Mouse (Mus musculus): Measurements from ENCODE around the gene Cox8a. TPM values are rescaled to one million over a fixed set of nuclear protein-coding genes. Genes with fewer than 3 reads are reported as not detected.

The Cox8a gene
- polyA plus RNA-seq, 1 experiment from 2014 or later: 924 TPM

GRCm38 (mm10) chr19:7178841-7179452 lies 38.5 kb downstream of the Cox8a start:
- H3K4me1 ChIP-seq (replicated peaks): peaks cover 63% of the 10 kb centered on the region
- no peak overlapping the region for H3K27ac ChIP-seq
- WGBS: 52% methylated on average over 3 of the region's 3 CpGs
- no peaks in the 10 kb centered on the region for H3K9me3 ChIP-seq
- peaks cover 71% of the 10 kb centered on the region for H3K27me3 ChIP-seq
- no peaks in the 10 kb centered on the region for H3K36me3 ChIP-seq
- H3K4me2 ChIP-seq: no peak overlapping the region
- ATAC-seq (ENCODE audit: low FRiP score): no peak
- H3K9ac ChIP-seq: no peak overlapping the region
- H3K4me3 ChIP-seq: no peak overlapping the region

GRCm38 (mm10) chr19:7177804-7178511 lies 39.5 kb downstream of the Cox8a start:
- no peak overlapping the region for H3K4me3 ChIP-seq
- no peak for ATAC-seq (ENCODE audit: low FRiP score)
- no peaks in the 10 kb centered on the region for H3K36me3 ChIP-seq

GRCm38 (mm10) chr19:7176041-7176696 lies 41.2 kb downstream of the Cox8a start:
- no peak for ATAC-seq (ENCODE audit: low FRiP score)
- H3K9ac ChIP-seq: no peak overlapping the region
- no peaks in the 10 kb centered on the region for H3K36me3 ChIP-seq
- no peak overlapping the region for H3K4me3 ChIP-seq
- H3K27ac ChIP-seq: no peak overlapping the region
- peaks cover 54% of the 10 kb centered on the region for H3K27me3 ChIP-seq
- no peaks in the 10 kb centered on the region for H3K9me3 ChIP-seq
- H3K4me2 ChIP-seq: no peak overlapping the region
- peaks cover 54% of the 10 kb centered on the region for H3K4me1 ChIP-seq (replicated peaks)
- 7% methylated on average over 11 of the region's 11 CpGs for WGBS

More at GRCm38 (mm10) chr19:7177804-7178511, 39.5 kb downstream of the Cox8a start:
- H3K4me1 ChIP-seq (replicated peaks): peaks cover 54% of the 10 kb centered on the region
- no peak overlapping the region for H3K27ac ChIP-seq
- peaks cover 66% of the 10 kb centered on the region for H3K27me3 ChIP-seq
- 59% methylated on average over 13 of the region's 13 CpGs for WGBS
- no peaks in the 10 kb centered on the region for H3K9me3 ChIP-seq
- no peak overlapping the region for H3K9ac ChIP-seq
- no peak overlapping the region for H3K4me2 ChIP-seq

- H3K27ac ChIP-seq: peak overlapping the region; percentile 58
- peak overlapping the region; percentile 17; the same call in 1 of the 2 replicates for H3K4me2 ChIP-seq
- H3K9ac ChIP-seq: 0 out of 2 replicates have a peak overlapping the region, but pooled peaks have one; percentile 24
- peaks cover 41% of the 10 kb centered on the region for H3K27me3 ChIP-seq
- 10% methylated on average over 13 of the region's 13 CpGs for WGBS
- H3K36me3 ChIP-seq: no peaks in the 10 kb centered on the region
- peaks cover 41% of the 10 kb centered on the region for H3K4me1 ChIP-seq (replicated peaks)
- H3K9me3 ChIP-seq: no peaks in the 10 kb centered on the region
- no peak overlapping the region for H3K4me3 ChIP-seq
- ATAC-seq (ENCODE audit: low FRiP score): peak; percentile 90
These were observed 45.2 kb downstream of the Cox8a start for GRCm38 (mm10) chr19:7172051-7172866.

GRCm38 (mm10) chr19:7171447-7171846 lies 46.0 kb downstream of the Cox8a start:
- no peak overlapping the region for H3K4me3 ChIP-seq
- 10% methylated on average over 8 of the region's 8 CpGs for WGBS
- H3K4me2 ChIP-seq: no peak overlapping the region

GRCm38 (mm10) chr19:7170916-7171315 lies 46.5 kb downstream of the Cox8a start:
- Histone ChIP-seq H3K4me1 (replicated peaks) (peaks cover 38% of the 10 kb centered on the region), H3K27ac (no peak overlapping the region), H3K27me3 (peaks cover 46% of the 10 kb centered on the region), H3K9me3 (no peaks in the 10 kb centered on the region), H3K9ac (no peak overlapping the region), H3K4me2 (no peak overlapping the region), H3K4me3 (no peak overlapping the region), H3K36me3 (no peaks in the 10 kb centered on the region)
- no peak for ATAC-seq (ENCODE audit: low FRiP score)
- WGBS: 69% methylated on average over 6 of the region's 6 CpGs

More at GRCm38 (mm10) chr19:7171447-7171846, 46.0 kb downstream of the Cox8a start:
- no peak overlapping the region for H3K9ac ChIP-seq
- ATAC-seq (ENCODE audit: low FRiP score): peak; percentile 11; the same call in 1 of the 2 replicates
- H3K27me3 ChIP-seq: peaks cover 42% of the 10 kb centered on the region
- peaks cover 38% of the 10 kb centered on the region for H3K4me1 ChIP-seq (replicated peaks)
- H3K36me3 ChIP-seq: no peaks in the 10 kb centered on the region
- H3K9me3 ChIP-seq: no peaks in the 10 kb centered on the region
- peak overlapping the region; percentile 58 for H3K27ac ChIP-seq

- H3K27me3 ChIP-seq: peaks cover 53% of the 10 kb centered on the region
- no peaks in the 10 kb centered on the region for H3K9me3 ChIP-seq
- no peak overlapping the region for H3K4me2 ChIP-seq
- whole genome bisulfite sequencing: 32% methylated on average over 2 of the region's 2 CpGs
- ATAC-seq (ENCODE audit: low FRiP score): no peak
- H3K4me3 ChIP-seq: no peak overlapping the region
- no peak overlapping the region for H3K9ac ChIP-seq
- peaks cover 56% of the 10 kb centered on the region for H3K4me1 ChIP-seq (replicated peaks)
- no peak overlapping the region for H3K27ac ChIP-seq
- no peaks in the 10 kb centered on the region for H3K36me3 ChIP-seq
These were observed 49.0 kb downstream of the Cox8a start for GRCm38 (mm10) chr19:7168423-7168822.

- Histone ChIP-seq H3K4me2 (no peak overlapping the region), H3K27ac (0 out of 2 replicates have a peak overlapping the region, but pooled peaks have one; percentile 4), H3K4me1 (replicated peaks) (peaks cover 53% of the 10 kb centered on the region), H3K27me3 (peaks cover 61% of the 10 kb centered on the region), H3K9ac (no peak overlapping the region), H3K36me3 (no peaks in the 10 kb centered on the region), H3K4me3 (0 out of 2 replicates have a peak overlapping the region, but pooled peaks have one; percentile 78), H3K9me3 (no peaks in the 10 kb centered on the region)
- 9% methylated on average over 6 of the region's 6 CpGs for WGBS
- ATAC-seq (ENCODE audit: low FRiP score): no peak
These were observed 50.6 kb downstream of the Cox8a start for GRCm38 (mm10) chr19:7166767-7167166.

GRCm38 (mm10) chr19:7166200-7166711 lies 51.2 kb downstream of the Cox8a start:
- H3K4me3 ChIP-seq: peak overlapping the region; percentile 78
- no peaks in the 10 kb centered on the region for H3K36me3 ChIP-seq
- peak overlapping the region; percentile 62; the same call in 1 of the 2 replicates for H3K27ac ChIP-seq
- H3K27me3 ChIP-seq: peaks cover 66% of the 10 kb centered on the region
- no peaks in the 10 kb centered on the region for H3K9me3 ChIP-seq
- H3K9ac ChIP-seq: peak overlapping the region; percentile 87
- 4% methylated on average over 15 of the region's 15 CpGs for WGBS
- H3K4me1 ChIP-seq (replicated peaks): peaks cover 48% of the 10 kb centered on the region
- peak overlapping the region; percentile 93 for H3K4me2 ChIP-seq
- peak; percentile 46 for ATAC-seq (ENCODE audit: low FRiP score)

GRCm38 (mm10) chr19:7165509-7166199 lies 51.8 kb downstream of the Cox8a start:
- peak overlapping the region; percentile 78 for H3K4me3 ChIP-seq
- H3K9me3 ChIP-seq: no peaks in the 10 kb centered on the region
- H3K27ac ChIP-seq: peak overlapping the region; percentile 62
- H3K4me2 ChIP-seq: peak overlapping the region; percentile 93
- no peaks in the 10 kb centered on the region for H3K36me3 ChIP-seq
- peak; percentile 29 for ATAC-seq (ENCODE audit: low FRiP score)
- peak overlapping the region; percentile 87 for H3K9ac ChIP-seq
- WGBS: 1% methylated on average over 73 of the region's 105 CpGs
- peaks cover 72% of the 10 kb centered on the region for H3K27me3 ChIP-seq
- H3K4me1 ChIP-seq (replicated peaks): peaks cover 45% of the 10 kb centered on the region
